Mouse (Mus musculus): ENCODE data around the gene Rnasek.

DNA sequence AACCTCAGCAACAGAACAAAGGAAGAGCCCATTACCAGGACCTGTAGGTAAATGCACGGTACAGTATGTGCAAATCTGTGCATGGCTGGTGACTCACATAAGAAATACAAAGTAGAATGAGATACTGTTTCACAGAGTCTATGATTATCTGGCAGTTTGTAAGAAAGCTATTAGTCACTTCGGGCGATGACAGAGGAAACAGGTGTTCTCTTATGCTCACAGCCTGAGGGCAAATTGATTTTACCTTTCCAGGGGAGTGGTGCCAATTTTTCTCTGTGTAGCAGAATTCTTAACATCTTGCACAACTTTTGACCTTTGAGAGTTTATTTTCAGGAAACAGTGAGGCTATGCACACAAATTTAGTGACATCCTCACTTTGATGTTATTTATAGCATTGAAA, 45.1 kb upstream of the Rnasek start:
- no peak for TF ChIP-seq POLR2A (IDR thresholded peaks at IDR 0.05; ENCODE audit: insufficient read length, low read depth)
- TF ChIP-seq E2F4 (IDR thresholded peaks at IDR 0.05; ENCODE audit: insufficient read depth) = no peak
- TF ChIP-seq USF1 (IDR thresholded peaks at IDR 0.05; ENCODE audit: low read depth) = no peak
- TF ChIP-seq POLR2AphosphoS2 (IDR thresholded peaks at IDR 0.05; ENCODE audit: insufficient read length, low read depth) = no peak
- no peak for TF ChIP-seq TCF12 (IDR thresholded peaks at IDR 0.05; ENCODE audit: insufficient read depth, poor library complexity, severe bottlenecking)
